Mouse (Mus musculus) liver, embryonic 14.5 days (tissue): ENCODE data around the gene Adamts8. TPM values are rescaled to one million over a fixed set of nuclear protein-coding genes. Genes with fewer than 3 reads are reported as not detected.

Experiments
- ATAC-seq: fragments of 200-750 bp; cut with Nextera tagmentation; 2 replicates; pipeline ENCODE4 v1.8.0; 2017; ENCODE audit warnings: moderate number of reproducible peaks, mild to moderate bottlenecking, moderate library complexity; ENCODE audit not compliant: insufficient read depth
- DNase-seq, 3 experiments: peaks; one replicate each; pipeline ENCODE4 v3.0.0-alpha.2; 2012 to 2013; ENCODE audit warnings: low read depth in 3 of 3, low spot score in 3 of 3
- H3K27ac ChIP-seq: fragments of 300-500 bp; sonication (generic); 2 replicates; pipeline ENCODE4 v1.5.1; 2014; ENCODE audit warnings: moderate library complexity, mild to moderate bottlenecking, control low read depth, inconsistent platforms
- H3K27me3 ChIP-seq: fragments of 300-500 bp; sonication (generic); 2 replicates; pipeline ENCODE4 v1.6.1; 2014; ENCODE audit warnings: mild to moderate bottlenecking, low read length, moderate library complexity; ENCODE audit not compliant: control insufficient read depth, insufficient read depth
- H3K36me3 ChIP-seq: fragments of 300-500 bp; sonication (generic); replicated peaks from 2 replicates; pipeline ENCODE4 v1.6.1; 2014; ENCODE audit warnings: low read depth; ENCODE audit not compliant: control insufficient read depth, insufficient read depth
- H3K4me1 ChIP-seq, 2 experiments: fragments of 200-500 bp in 1 of 2; fragments of 300-500 bp in 1 of 2; sonication (generic) in 1 of 2; replicated peaks; 2 replicates each; pipeline ENCODE4 v1.6.1; 2012 to 2014; ENCODE audit warnings: antibody characterized with exemption in 1 of 2, inconsistent platforms in 1 of 2, low read length in 1 of 2; ENCODE audit not compliant: control insufficient read depth in 2 of 2, insufficient read depth in 2 of 2
- H3K4me2 ChIP-seq: fragments of 300-500 bp; sonication (generic); 2 replicates; pipeline ENCODE4 v1.6.1; 2014; ENCODE audit warnings: low read depth, mild to moderate bottlenecking, control low read depth, moderate library complexity
- H3K4me3 ChIP-seq, 2 experiments: fragments of 200-500 bp in 1 of 2; fragments of 300-500 bp in 1 of 2; sonication (generic) in 1 of 2; 2 replicates each; pipeline ENCODE4 v1.5.1; 2012 to 2014; ENCODE audit warnings: low read depth in 2 of 2, low read length in 2 of 2, mild to moderate bottlenecking in 2 of 2, control low read depth in 1 of 2, inconsistent platforms in 1 of 2, moderate library complexity in 1 of 2; ENCODE audit not compliant: insufficient read depth in 1 of 2
- H3K9ac ChIP-seq: fragments of 300-500 bp; sonication (generic); replicated peaks from 2 replicates; pipeline ENCODE4 v1.6.1; 2014; ENCODE audit warnings: mild to moderate bottlenecking, control low read depth, moderate library complexity
- H3K9me3 ChIP-seq: fragments of 300-500 bp; sonication (generic); 2 replicates; pipeline ENCODE4 v1.6.1; 2016; ENCODE audit warnings: low read length, mixed read lengths; ENCODE audit not compliant: control insufficient read depth
- CTCF ChIP-seq: IDR thresholded peaks from 2 replicates; pipeline ENCODE4 v1.5.1; 2016; ENCODE audit warnings: antibody characterized with exemption, low read depth, control low read depth
- EP300 ChIP-seq: IDR thresholded peaks from 2 replicates; pipeline ENCODE4 v1.6.1; 2016; ENCODE audit warnings: antibody characterized with exemption, low read depth
- WGBS: fragments of 180-500 bp; shearing (Covaris S2); extraction: QIAGEN DNeasy Blood & Tissue Kit; methylation state at CpG from one replicate; pipeline ENCODE4 v1.1.7; 2014; ENCODE audit not compliant: insufficient replicate concordance; 5-methylcytosine and 5-hydroxymethylcytosine counted together
- polyA plus RNA-seq, 2 experiments: library from polyadenylated mRNA; depleted of rRNA in 1 of 2; stranded (reverse) in 1 of 2; unstranded in 1 of 2; fragments of >200 nt; fragmentation: Nextera tagmentation in 1 of 2; extraction: Ambion mirVana in 1 of 2; gene quantifications; 2 replicates each; pipeline versions ENCODE4 v1.2.1 to v1.2.3; 2012 to 2014

The Adamts8 gene
- polyA plus RNA-seq, 2 experiments = 0.04 to 0.07 TPM

- TF ChIP-seq CTCF (no peak), EP300 (no peak)
- Histone ChIP-seq H3K4me1 (0 out of 4 replicates have a peak, but pooled peaks cover 0 to 2% of the 10 kb centered on the region in 2 experiments), H3K36me3 (no peaks in the 10 kb centered on the region), H3K27me3 (no peaks in the 10 kb centered on the region), H3K27ac (no peak overlapping the region), H3K9me3 (no peaks in the 10 kb centered on the region), H3K4me2 (no peak overlapping the region), H3K4me3 (no peak overlapping the region), H3K9ac (no peak overlapping the region)
- ATAC-seq = no peak
- WGBS = 68% methylated on average over 5 of the region's 5 CpGs
- DNase-seq = no peak
These were observed 34.1 kb upstream of the Adamts8 start for GRCm38 (mm10) chr9:30908296-30908690.

GRCm38 (mm10) chr9:30908973-30909372, 33.4 kb upstream of the Adamts8 start:
- Histone ChIP-seq H3K4me1 (0 out of 4 replicates have a peak, but pooled peaks cover 0 to 2% of the 10 kb centered on the region in 2 experiments), H3K27me3 (no peaks in the 10 kb centered on the region), H3K36me3 (no peaks in the 10 kb centered on the region), H3K27ac (no peak overlapping the region), H3K9ac (no peak overlapping the region), H3K4me3 (no peak overlapping the region), H3K9me3 (no peaks in the 10 kb centered on the region), H3K4me2 (no peak overlapping the region)
- no peak for DNase-seq
- no peak for TF ChIP-seq CTCF
- no peak for TF ChIP-seq EP300
- no peak for ATAC-seq
- WGBS = 57% methylated on average over 5 of the region's 5 CpGs

- TF ChIP-seq EP300 = no peak
- no peak for TF ChIP-seq CTCF
- Histone ChIP-seq H3K27ac (no peak overlapping the region), H3K27me3 (no peaks in the 10 kb centered on the region), H3K9ac (no peak overlapping the region), H3K4me2 (no peak overlapping the region), H3K4me1 (0 out of 4 replicates have a peak, but pooled peaks cover 0 to 2% of the 10 kb centered on the region in 2 experiments), H3K9me3 (no peaks in the 10 kb centered on the region), H3K36me3 (no peaks in the 10 kb centered on the region), H3K4me3 (no peak overlapping the region)
- WGBS = 82% methylated on average over 5 of the region's 5 CpGs
- DNase-seq = no peak
- ATAC-seq = no peak
These were observed 31.9 kb upstream of the Adamts8 start for GRCm38 (mm10) chr9:30910491-30910890.

GRCm38 (mm10) chr9:30912161-30912560, 30.2 kb upstream of the Adamts8 start:
- H3K36me3 ChIP-seq = no peaks in the 10 kb centered on the region
- 42% methylated on average over 3 of the region's 3 CpGs for WGBS
- H3K4me2 ChIP-seq = no peak overlapping the region
- no peaks in the 10 kb centered on the region for H3K27me3 ChIP-seq
- H3K4me3 ChIP-seq = no peak overlapping the region
- DNase-seq = no peak
- ATAC-seq = no peak
- H3K9ac ChIP-seq = no peak overlapping the region
- H3K27ac ChIP-seq = no peak overlapping the region
- no peaks in the 10 kb centered on the region for H3K9me3 ChIP-seq
- 0 out of 4 replicates have a peak, but pooled peaks cover 0 to 2% of the 10 kb centered on the region in 2 experiments for H3K4me1 ChIP-seq
- TF ChIP-seq EP300 = no peak
- no peak for TF ChIP-seq CTCF

GRCm38 (mm10) chr9:30913429-30913828, 28.9 kb upstream of the Adamts8 start:
- Histone ChIP-seq H3K9ac (no peak overlapping the region), H3K9me3 (no peaks in the 10 kb centered on the region), H3K4me3 (no peak overlapping the region), H3K4me1 (0 out of 4 replicates have a peak, but pooled peaks cover 0 to 2% of the 10 kb centered on the region in 2 experiments), H3K36me3 (no peaks in the 10 kb centered on the region), H3K27ac (no peak overlapping the region), H3K27me3 (no peaks in the 10 kb centered on the region), H3K4me2 (no peak overlapping the region)
- WGBS = 52% methylated on average over 3 of the region's 3 CpGs
- TF ChIP-seq EP300 = no peak
- no peak for TF ChIP-seq CTCF
- ATAC-seq (no peak), DNase-seq (no peak)
